Mouse (Mus musculus) ES-E14 (cell line): ENCODE results near the gene Cd19.

ENCODE experiments used
- HCFC1 ChIP-seq: IDR thresholded peaks from 2 replicates; pipeline ENCODE4 v1.6.1; 2012; ENCODE audit warnings: low read length, inconsistent platforms, borderline replicate concordance; ENCODE audit not compliant: insufficient read depth
- MAFK ChIP-seq: IDR thresholded peaks from 2 replicates; pipeline ENCODE4 v1.6.1; 2014; ENCODE audit warnings: mild to moderate bottlenecking, low read depth, low read length, inconsistent platforms; ENCODE audit not compliant: insufficient read depth
- ZC3H11A ChIP-seq: IDR thresholded peaks from 2 replicates; pipeline ENCODE4 v1.6.1; 2012; ENCODE audit warnings: low read depth, mild to moderate bottlenecking, inconsistent platforms, low read length, borderline replicate concordance
- ZNF384 ChIP-seq: IDR thresholded peaks from 2 replicates; pipeline ENCODE4 v1.6.1; 2012; ENCODE audit warnings: low read depth, low read length, inconsistent platforms

DNA sequence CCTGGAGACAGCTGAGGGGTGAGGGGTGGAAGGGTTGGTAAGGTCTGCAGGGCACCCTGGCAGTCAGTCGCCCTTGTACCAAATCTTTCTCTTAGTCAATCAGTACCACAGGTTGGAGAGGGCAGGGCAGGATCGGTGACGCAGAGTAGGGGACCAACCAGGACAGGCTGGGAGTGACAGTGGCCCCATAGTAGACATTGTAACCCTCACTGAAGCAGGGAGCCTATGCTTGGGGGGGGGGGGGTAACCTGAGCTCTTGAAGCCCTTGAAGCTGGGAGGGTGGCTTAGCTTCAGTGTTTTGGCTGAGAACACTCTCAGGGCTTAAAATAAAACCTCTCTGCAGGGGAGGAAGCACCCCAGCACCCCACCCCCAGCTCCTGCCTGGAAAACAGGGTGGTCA is 46.9 kb upstream of the Cd19 start:
- TF ChIP-seq ZC3H11A (no peak), HCFC1 (no peak), MAFK (no peak), ZNF384 (no peak)
